Mouse (Mus musculus) megakaryocyte, embryonic 14.5 days (primary cell): ENCODE data around the gene Spata2. TPM values are rescaled to one million over a fixed set of nuclear protein-coding genes. Genes with fewer than 3 reads are reported as not detected.

Experiments used
- H3K27me3 ChIP-seq: replicated peaks from 2 replicates; pipeline ENCODE3; 2012; ENCODE audit warnings: inconsistent platforms
- H3K36me3 ChIP-seq: replicated peaks from 2 replicates; pipeline ENCODE3; 2012; ENCODE audit warnings: low read length, inconsistent platforms, mixed read lengths
- H3K4me1 ChIP-seq: 2 replicates; pipeline ENCODE4 v1.6.1; 2012; ENCODE audit warnings: inconsistent platforms
- H3K4me3 ChIP-seq: replicated peaks from 2 replicates; pipeline ENCODE3; 2012; ENCODE audit warnings: moderate library complexity, mild to moderate bottlenecking, inconsistent platforms
- H3K9me3 ChIP-seq: 2 replicates; pipeline ENCODE4 v1.6.1; 2012; ENCODE audit warnings: inconsistent platforms
- FLI1 ChIP-seq: IDR thresholded peaks from 2 replicates; pipeline ENCODE4 v1.6.1; 2012; ENCODE audit warnings: low read length, inconsistent platforms, mixed read lengths
- GATA1 ChIP-seq: IDR thresholded peaks from 3 replicates; pipeline ENCODE4 v1.6.1; 2012; ENCODE audit warnings: mixed read lengths, low read length, inconsistent platforms, borderline replicate concordance
- polyA plus RNA-seq: library from polyadenylated mRNA; stranded (reverse); fragments of >175 nt; gene quantifications from 2 replicates; pipeline ENCODE4 v1.2.3, GENCODE M21; 2012; ENCODE audit warnings: low replicate concordance; ENCODE audit not compliant: insufficient read depth

Spata2 gene
- polyA plus RNA-seq, 1 experiment = 10.0 TPM

DNA sequence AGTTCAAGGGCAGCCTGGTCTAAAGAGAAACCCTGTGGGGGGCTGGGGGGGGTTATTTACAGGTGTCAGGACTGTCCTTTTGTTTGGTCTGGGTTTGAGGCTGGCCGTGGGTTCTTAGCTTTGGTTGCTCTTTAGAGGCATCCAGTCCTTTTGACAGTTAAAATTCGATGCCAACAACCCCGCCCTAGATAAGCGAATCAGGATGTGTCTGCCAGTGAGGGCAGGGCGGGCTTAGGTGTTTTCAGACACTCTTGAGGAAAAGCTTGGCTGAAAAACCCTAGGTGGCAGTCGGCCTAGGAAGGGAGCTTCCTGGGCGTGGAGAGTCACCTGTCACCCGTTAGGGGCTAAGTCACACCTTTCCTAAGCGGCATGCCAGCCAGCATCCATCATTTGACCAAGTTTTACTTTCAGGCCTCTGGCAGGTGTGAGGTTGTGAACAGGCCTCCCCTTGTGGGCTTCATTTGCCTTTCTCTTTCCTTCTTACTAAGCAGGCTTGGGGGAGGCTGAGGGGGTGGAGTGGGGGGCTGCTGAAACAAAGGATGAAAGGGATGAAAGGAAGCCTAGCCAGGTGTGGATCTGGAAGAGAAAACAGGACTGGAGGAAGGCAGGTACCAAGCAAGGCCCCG, 43.7 kb upstream of the Spata2 start:
- TF ChIP-seq GATA1 (no peak), FLI1 (no peak)
- Histone ChIP-seq H3K9me3 (no peaks in the 10 kb centered on the region), H3K4me1 (peaks cover 32% of the 10 kb centered on the region), H3K4me3 (no peak overlapping the region), H3K36me3 (no peaks in the 10 kb centered on the region), H3K27me3 (peaks cover 77% of the 10 kb centered on the region)

GRCm38 (mm10) chr2:167533880-167534279, 41.2 kb upstream of the Spata2 start:
- TF ChIP-seq GATA1 (no peak), FLI1 (no peak)
- Histone ChIP-seq H3K4me3 (no peak overlapping the region), H3K4me1 (peaks cover 32% of the 10 kb centered on the region), H3K36me3 (no peaks in the 10 kb centered on the region), H3K27me3 (peaks cover 64% of the 10 kb centered on the region), H3K9me3 (no peaks in the 10 kb centered on the region)

GRCm38 (mm10) chr2:167532131-167532530, 39.4 kb upstream of the Spata2 start:
- peaks cover 20% of the 10 kb centered on the region for H3K4me1 ChIP-seq
- H3K36me3 ChIP-seq = no peaks in the 10 kb centered on the region
- TF ChIP-seq FLI1 (no peak), GATA1 (no peak)
- H3K4me3 ChIP-seq = no peak overlapping the region
- no peaks in the 10 kb centered on the region for H3K9me3 ChIP-seq
- H3K27me3 ChIP-seq = peaks cover 57% of the 10 kb centered on the region

GRCm38 (mm10) chr2:167530536-167530935, 37.8 kb upstream of the Spata2 start:
- Histone ChIP-seq H3K9me3 (no peaks in the 10 kb centered on the region), H3K36me3 (no peaks in the 10 kb centered on the region), H3K4me3 (no peak overlapping the region), H3K4me1 (peaks cover 12% of the 10 kb centered on the region), H3K27me3 (peaks cover 50% of the 10 kb centered on the region)
- TF ChIP-seq GATA1 (no peak), FLI1 (no peak)

GRCm38 (mm10) chr2:167529935-167530513, 37.3 kb upstream of the Spata2 start:
- Histone ChIP-seq H3K4me3 (no peak overlapping the region), H3K27me3 (peaks cover 47% of the 10 kb centered on the region), H3K36me3 (no peaks in the 10 kb centered on the region), H3K9me3 (no peaks in the 10 kb centered on the region), H3K4me1 (peaks cover 8% of the 10 kb centered on the region)
- TF ChIP-seq GATA1 (no peak), FLI1 (no peak)

GRCm38 (mm10) chr2:167528278-167528677, 35.6 kb upstream of the Spata2 start:
- Histone ChIP-seq H3K36me3 (no peaks in the 10 kb centered on the region), H3K27me3 (peaks cover 38% of the 10 kb centered on the region), H3K4me3 (no peak overlapping the region), H3K9me3 (no peaks in the 10 kb centered on the region), H3K4me1 (peaks cover 6% of the 10 kb centered on the region; the same call in 1 of the 2 replicates)
- TF ChIP-seq FLI1 (no peak), GATA1 (no peak)

DNA sequence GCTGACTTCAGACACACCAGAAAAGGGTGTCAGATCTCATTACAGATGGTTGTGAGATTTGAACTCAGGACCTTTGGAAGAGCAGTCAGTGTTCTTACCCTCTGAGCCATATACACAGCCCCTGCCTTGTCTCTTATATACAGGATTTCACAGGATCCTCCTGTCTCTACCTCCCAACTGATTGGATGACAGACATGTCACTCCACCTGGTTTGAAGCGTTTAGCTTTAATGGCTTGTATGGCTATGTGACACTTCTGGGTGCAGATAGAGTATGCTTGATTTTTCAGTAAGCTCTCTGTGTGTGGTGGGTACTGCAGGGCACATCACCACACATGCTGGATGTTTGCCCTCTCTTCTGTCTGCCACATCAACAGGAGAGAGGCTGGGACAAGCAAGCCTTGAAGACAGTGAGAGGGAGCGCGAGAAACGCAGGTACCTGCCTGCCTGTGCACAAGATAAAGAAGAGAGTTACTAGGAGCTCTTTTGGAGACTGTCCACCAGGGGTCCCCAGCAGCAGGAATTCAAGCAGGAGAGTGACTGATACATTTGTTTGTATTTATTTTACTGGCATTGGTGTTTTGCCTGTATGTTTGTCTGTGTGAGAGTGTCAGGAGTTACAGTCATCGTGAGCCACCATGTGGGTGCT, 27.0 kb upstream of the Spata2 start:
- H3K27me3 ChIP-seq = no peaks in the 10 kb centered on the region
- H3K4me3 ChIP-seq = no peak overlapping the region
- H3K9me3 ChIP-seq = no peaks in the 10 kb centered on the region
- H3K36me3 ChIP-seq = peaks cover 53% of the 10 kb centered on the region
- no peak for TF ChIP-seq GATA1
- TF ChIP-seq FLI1 = no peak
- H3K4me1 ChIP-seq = no peaks in the 10 kb centered on the region

DNA sequence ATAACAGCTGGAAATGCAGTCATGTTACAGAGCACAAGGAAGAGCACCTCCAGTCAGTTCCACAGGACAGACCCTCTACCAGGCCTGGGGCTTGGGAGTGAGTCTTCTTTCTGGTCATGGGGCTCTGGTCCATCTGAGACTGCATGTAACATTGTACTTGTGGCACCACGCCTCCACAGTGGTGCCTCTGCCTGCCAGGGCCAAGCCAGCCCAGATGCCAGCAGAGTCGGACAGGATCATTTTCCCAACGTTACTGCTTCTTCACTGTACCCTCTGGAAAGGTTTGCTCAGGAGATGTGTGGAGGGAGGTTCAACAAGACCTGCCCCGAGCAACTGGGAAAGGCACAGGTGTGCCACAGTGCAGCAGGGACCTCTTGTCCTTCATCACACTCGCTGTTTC, 23.0 kb upstream of the Spata2 start:
- H3K36me3 ChIP-seq = peaks cover 93% of the 10 kb centered on the region
- no peak for TF ChIP-seq FLI1
- TF ChIP-seq GATA1 = no peak

GRCm38 (mm10) chr2:167514641-167515040, 22.0 kb upstream of the Spata2 start:
- Histone ChIP-seq H3K4me3 (no peak overlapping the region), H3K4me1 (peaks cover 33% of the 10 kb centered on the region), H3K9me3 (no peaks in the 10 kb centered on the region), H3K36me3 (peaks cover 95% of the 10 kb centered on the region), H3K27me3 (no peaks in the 10 kb centered on the region)
- TF ChIP-seq FLI1 (no peak), GATA1 (no peak)

More for the DNA sequence above, 23.0 kb upstream of the Spata2 start:
- H3K4me3 ChIP-seq = no peak overlapping the region
- H3K9me3 ChIP-seq = no peaks in the 10 kb centered on the region
- peaks cover 22% of the 10 kb centered on the region for H3K4me1 ChIP-seq
- H3K27me3 ChIP-seq = no peaks in the 10 kb centered on the region

DNA sequence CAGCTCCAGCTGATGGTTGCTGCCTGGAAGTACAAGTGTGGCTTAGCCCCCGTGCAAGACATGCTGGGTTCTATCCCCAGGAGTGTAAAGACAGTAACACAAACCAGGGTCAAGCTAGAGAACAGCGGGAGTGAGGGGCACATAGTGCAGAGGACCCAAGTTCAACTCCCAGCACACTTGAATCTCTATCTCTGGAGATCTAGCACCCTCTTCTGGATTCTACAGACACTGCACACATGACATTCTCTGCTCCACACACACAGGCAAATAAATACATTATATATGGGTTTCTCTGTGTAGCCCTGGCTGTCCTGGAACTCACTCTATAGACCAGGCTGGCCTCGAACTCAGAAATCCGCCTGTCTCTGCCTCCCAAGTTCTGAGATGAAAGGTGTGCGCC, 20.3 kb upstream of the Spata2 start:
- no peaks in the 10 kb centered on the region for H3K27me3 ChIP-seq
- no peak for TF ChIP-seq FLI1
- TF ChIP-seq GATA1 = no peak
- no peak overlapping the region for H3K4me3 ChIP-seq
- no peaks in the 10 kb centered on the region for H3K9me3 ChIP-seq
- H3K36me3 ChIP-seq = peaks cover 98% of the 10 kb centered on the region
- peaks cover 47% of the 10 kb centered on the region for H3K4me1 ChIP-seq
